Mouse (Mus musculus): ENCODE results near the gene Map1lc3b.
A peak's percentile ranks its signal among the peaks of the same experiment; 100 is the strongest.
"Not testable (repeated sequence)": the region's sequence is repeated elsewhere in the genome, so short reads cannot be mapped to it uniquely, and the experiment has no call there.

The Map1lc3b gene

DNA sequence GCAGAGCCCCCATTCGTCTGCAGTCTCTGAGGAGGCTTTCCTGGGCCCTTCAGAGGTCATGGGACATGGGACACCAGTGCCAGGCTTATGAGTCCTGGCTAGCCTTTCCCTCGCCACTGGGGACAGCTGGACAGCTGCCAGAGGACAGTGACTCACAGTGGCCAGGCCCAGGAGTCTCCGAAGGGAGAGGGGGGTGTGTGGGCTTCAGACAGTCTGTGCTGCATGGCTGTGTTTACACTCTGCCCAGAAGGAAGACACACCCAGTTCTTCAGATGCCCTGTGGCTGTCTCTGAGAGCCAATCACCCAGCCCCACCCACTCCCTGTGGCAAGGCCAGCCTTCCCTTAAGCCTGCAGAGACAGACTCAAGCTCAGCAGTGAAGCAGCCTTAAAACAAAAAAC is 16.9 kb upstream of the Map1lc3b start:
- DNase-seq = peak; percentile 61 to 62

GRCm38 (mm10) chr8:121575661-121576060 is 14.5 kb upstream of the Map1lc3b start:
- no peak for DNase-seq

- DNase-seq = peak; percentile 44 to 48
Measured at GRCm38 (mm10) chr8:121577751-121578675, 12.1 kb upstream of the Map1lc3b start.

DNA sequence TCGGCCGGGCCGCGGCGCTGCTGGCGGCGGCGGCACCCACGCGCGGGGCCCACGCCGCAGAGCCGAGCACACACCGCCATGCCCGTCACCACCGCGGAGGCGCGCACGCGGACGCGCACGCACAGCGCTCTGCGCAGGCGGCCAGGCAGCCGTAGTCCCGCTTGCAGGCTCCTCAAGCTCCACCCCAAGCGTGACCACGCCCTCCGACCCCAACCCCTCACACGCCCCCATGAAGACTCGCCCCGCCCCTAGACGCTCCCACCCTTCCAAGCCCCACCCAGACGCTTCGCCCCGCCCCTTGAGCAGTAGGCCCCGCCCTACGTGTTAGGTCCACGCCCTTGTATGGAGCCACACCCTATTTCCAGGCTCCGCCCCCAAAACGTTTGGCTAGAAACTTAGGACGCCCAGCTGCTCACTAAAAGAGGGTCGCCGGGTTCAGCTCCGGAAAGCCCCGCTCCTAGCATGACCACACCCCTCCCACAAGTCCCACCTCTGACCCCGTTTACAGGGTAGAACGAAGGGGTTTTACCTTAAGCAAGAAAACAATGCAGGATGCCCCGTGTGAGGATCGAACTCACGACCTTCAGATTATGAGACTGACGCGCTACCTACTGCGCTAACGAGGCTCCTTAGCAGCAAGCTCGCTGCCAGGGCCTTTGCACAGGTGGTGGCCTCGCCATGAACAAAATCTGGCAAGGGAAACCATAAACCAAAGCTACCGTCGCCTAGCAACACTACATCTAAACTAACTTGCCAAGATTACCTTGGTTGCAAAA is 11.3 kb upstream of the Map1lc3b start, which contains the start of gene Fbxo31:
TSS of gene Fbxo31 (minus strand) at position 131 of the 776 bp plus-strand sequence.
- peak; percentile 96 to 98 for DNase-seq

DNA sequence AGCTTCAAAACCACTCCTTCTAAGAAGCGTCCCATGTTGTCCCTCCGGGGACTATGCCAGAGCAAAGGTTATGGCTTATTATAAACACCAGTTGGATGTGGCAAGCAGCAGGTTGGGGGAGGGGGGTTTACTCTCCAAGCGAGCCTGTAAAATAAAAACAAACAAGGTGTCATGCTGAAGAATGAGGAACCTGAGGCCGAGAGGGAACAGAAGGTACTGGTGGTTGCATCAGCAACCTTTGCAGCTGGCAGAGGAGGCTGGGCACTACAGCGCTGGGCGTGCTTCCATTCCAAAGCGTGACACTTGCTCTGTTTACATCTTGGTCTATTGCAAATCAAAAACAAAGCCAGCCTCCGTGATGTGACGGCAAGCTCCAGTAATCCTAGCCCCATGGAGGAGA is 9.7 kb upstream of the Map1lc3b start:
- DNase-seq = no peak

DNA sequence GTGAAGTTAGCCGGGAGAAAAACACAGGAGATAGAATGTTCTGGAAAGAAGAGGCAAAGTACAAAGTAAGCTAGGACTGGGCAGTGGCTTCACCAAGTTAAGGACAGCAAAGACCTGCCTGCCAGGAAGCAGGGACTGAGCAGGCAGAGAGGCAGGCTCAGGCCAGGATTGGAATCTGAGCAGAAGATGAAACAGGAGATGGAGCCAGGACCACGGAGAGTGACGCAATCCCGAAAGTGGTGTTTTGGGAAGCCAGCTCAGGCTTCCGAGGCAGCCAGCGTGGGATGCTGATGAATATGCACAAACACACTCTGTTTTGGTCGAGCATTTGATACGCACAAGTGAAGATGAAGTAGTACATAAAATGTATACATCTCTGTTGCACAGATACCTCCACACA is 6.5 kb upstream of the Map1lc3b start:
- DNase-seq = no peak

DNA sequence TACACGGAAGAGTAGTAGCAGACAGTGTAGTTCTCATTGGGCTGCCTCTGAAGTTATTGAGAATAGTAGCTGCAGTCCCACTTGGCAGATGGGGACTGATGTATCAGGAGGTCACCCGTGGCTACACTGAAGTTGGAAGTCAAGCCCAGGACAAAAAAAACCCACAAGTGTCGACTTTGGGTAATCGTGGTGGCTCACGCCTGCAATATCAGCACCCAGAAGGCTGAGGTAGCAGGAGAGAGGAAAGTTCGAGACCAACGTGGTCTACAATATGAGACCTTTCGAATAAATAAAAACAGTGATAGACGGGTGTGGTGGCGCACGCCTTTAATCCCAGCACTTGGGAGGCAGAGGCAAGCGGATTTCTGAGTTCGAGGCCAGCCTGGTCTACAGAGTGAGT is 5.4 kb upstream of the Map1lc3b start:
- no peak for DNase-seq

DNA sequence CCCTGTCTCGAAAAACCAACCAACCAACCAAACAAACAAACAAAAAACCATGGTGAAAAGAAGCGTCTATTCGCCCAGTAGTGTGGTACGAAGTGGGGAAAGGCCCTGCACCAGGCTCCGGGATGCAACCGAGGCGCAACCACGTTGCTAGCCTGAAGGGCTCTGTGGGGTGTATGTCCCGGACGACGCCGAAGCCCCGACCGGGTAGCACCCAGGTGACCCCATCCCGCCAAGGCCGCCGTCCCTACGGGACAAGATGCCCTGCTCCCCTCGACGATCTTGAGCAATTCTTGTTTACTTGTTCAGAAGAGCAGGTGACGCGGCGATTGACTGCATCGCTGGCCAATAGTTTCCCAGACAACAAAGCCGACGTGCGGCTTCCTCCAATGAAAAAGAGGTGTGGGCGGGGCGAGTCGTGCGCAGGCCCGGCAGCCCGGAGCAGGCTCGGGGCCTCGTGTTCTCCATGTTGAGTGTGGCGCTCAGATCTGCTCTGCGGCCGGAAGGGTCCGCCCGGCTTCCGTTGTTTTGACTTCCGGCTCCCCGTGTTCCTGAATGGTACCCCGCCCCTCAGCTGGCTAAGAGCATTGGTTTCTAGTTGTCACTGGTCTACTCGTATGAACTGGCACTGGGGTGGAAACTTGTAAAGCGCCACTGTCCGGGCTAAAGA is 4.9 kb upstream of the Map1lc3b start:
- DNase-seq = peak; percentile 100

DNA sequence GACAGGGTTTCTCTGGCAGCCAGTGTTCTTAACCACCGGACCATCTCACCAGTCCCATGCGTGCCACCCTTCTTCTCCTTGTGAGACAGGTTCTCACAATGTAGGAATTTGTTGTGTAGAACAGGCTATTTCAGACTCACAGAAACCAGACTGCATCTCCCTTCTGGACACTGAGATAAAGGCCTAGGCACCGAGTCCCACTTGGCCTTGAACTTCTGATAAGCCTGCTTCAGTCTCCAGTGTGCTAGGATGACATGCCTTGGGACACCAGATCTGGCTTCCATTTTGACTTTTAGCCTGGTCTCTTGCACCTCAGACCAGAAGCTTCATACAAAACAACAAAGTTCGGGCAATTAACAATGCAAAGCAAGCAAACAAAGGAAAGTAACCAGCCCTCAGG is 1.4 kb upstream of the Map1lc3b start:
- no peak for DNase-seq

- DNase-seq = peak in 1 of 2 experiments; percentile 44
Measured at GRCm38 (mm10) chr8:121589205-121589726, 895 bp upstream of the Map1lc3b start.

DNA sequence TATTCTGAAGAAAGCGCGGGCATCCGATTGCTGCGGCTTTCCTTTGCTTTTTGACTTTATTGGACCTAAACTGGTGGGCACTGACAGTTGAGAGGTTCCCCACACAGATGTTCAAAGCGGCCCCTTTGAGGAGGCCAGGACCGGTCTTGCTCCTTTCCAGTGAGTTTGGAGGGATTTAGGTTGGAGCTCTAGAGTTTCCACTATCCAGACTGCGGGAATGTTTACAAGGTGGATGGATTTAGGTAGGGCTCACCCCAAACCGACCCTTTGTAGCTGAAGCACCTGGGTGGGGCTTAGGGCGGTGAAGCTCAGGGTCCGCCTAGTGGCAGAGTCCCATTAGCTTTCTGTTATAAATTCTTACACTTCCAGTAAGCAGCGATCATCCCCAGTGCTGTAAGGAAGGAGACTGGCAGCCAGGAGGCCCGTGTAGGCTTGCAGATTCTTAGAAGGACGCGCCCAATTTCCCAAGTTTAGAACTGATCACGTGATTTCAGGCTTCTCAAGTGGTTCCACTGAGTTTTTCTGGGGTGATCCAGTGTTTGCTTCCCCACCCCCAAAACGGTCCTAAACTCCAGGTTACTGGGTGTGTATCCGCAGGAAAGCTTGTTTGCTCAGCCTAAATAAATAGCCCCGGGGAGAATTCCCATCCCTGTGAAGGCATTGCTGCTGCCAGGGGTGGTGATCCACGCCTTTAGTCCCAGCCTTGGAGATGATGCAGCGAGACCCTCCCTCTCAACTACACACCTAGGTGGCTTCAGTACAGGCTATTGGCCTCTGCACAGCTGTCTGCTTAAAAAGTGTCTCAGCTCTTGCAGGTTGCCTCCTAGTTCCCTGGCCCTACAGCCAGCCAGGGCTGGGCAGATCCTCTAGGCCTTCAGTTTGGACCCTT is 1.3 kb downstream of the Map1lc3b start:
- peak; percentile 60 to 66 for DNase-seq

- DNase-seq = no peak
Measured at GRCm38 (mm10) chr8:121593293-121593692, 3.1 kb downstream of the Map1lc3b start.

- no peak for DNase-seq
Measured at GRCm38 (mm10) chr8:121593983-121594382, 3.8 kb downstream of the Map1lc3b start.

- DNase-seq = not testable (repeated sequence)
Measured at GRCm38 (mm10) chr8:121597492-121597891, 7.3 kb downstream of the Map1lc3b start.

- DNase-seq = no peak
Measured at GRCm38 (mm10) chr8:121598190-121598589, 8.0 kb downstream of the Map1lc3b start.

GRCm38 (mm10) chr8:121598892-121599291 is 8.7 kb downstream of the Map1lc3b start:
- peak; percentile 94 to 95 for DNase-seq

DNA sequence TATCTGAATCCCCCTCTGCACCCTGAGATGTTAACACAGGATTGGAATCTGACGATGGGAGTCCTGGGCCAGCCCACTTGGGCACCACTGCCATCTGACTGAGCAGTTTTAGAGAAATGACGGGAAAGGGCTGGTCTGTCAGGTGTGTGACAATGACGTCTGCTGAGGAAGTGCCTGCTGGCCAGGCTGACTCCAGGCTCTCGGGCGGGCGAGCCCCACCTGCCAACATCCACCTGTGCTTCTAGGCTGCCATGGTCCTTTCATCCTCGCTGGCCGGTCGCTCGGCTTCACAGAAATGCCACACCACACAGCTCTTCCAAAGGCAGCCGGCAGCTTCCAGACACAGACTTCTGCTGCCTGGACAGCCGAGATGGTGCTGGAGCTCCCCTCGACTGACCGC is 9.7 kb downstream of the Map1lc3b start:
- no peak for DNase-seq

- peak in 1 of 2 experiments; percentile 24 for DNase-seq
Measured at GRCm38 (mm10) chr8:121602411-121602810, 12.2 kb downstream of the Map1lc3b start.

GRCm38 (mm10) chr8:121602860-121603259 is 12.7 kb downstream of the Map1lc3b start:
- DNase-seq = peak; percentile 81 to 84

DNA sequence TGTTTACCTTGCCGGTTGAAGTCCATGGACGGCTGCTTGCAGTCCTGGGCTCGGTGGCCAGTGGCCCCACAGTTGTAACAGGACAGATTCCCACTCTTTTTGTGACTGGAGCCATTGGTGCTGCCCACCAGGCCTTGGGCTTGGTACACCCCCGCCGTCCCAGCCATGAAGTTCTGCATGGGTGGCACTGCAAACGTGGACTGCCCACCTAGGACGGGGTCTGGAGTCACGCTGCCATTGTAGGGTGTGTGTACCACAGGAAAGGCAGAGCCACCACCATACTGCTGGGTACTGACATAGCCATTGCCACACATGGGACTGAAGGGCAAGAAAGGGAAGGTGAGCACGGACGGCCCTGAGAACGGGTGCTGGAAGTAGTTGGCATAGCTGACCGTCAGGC is 13.6 kb downstream of the Map1lc3b start:
- DNase-seq = no peak

GRCm38 (mm10) chr8:121607661-121608060 is 17.5 kb downstream of the Map1lc3b start:
- peak in 1 of 2 experiments; percentile 54 for DNase-seq

GRCm38 (mm10) chr8:121609251-121609650 is 19.1 kb downstream of the Map1lc3b start:
- DNase-seq = no peak

All from cerebellum, postnatal 10 days (tissue).